Comparison of ENCODE assay signal across 22 mouse cellular contexts in the genomic region with DNA sequence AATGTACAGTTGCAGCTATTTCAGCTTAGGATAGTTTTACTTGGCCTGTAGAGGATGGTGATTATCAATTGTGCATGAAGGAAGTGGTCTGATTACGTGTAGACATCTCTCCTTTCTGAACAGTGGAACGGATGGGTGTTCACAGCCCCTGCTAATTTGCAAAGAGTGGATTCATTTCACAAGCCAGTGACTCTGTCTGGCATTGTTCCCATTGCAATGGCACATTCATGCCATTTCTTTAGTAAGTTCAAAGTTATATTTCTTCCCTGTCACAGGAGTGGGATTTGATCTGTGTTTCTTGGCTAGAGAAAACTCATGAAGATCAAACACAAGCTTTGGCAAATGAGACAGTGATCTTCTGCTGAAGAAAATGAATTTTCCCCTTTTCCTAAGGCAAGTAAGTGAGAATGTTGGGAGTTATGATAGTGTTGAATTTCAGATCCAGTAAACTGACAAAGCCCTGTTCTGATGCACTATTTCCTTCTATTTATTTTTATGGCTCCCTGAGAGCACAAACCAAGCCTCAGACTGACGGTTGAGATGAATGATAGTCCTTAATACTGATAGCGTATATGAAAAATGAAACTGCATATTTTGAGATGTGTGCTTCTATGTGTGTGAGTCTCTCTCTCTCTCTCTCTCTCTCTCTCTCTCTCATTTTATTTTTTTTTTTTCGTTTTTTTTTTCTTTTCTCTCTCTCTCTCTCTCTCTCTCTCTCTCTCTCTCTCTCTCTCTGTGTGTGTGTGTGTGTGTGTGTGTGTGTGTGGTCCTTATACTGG.
"Had no signal": no experiment of that assay in that cellular context is flagged by ENCODE, and none has a peak within 500 bp of the region (broad histone marks: within the 10 kb centered on the region; RNA-seq: fewer than 3 reads in every experiment).

No protein-coding gene starts in this region.

- H3K4me3 ChIP-seq: intestine, embryonic 15.5 days; limb, embryonic 12.5 days; limb, embryonic 15.5 days; lung, embryonic 15.5 days; midbrain, embryonic 12.5 days; midbrain, embryonic 15.5 days; neural tube, embryonic 12.5 days; neural tube, embryonic 15.5 days had no signal

- H3K36me3 ChIP-seq: intestine, embryonic 15.5 days; limb, embryonic 12.5 days; limb, embryonic 15.5 days; lung, embryonic 15.5 days; midbrain, embryonic 12.5 days; midbrain, embryonic 15.5 days; neural tube, embryonic 12.5 days; neural tube, embryonic 15.5 days had no signal

- H3K27me3 ChIP-seq: intestine, embryonic 15.5 days; limb, embryonic 12.5 days; limb, embryonic 15.5 days; lung, embryonic 15.5 days; midbrain, embryonic 12.5 days; midbrain, embryonic 15.5 days; neural tube, embryonic 12.5 days; neural tube, embryonic 15.5 days had no signal

- H3K9ac ChIP-seq: intestine, embryonic 15.5 days; limb, embryonic 12.5 days; limb, embryonic 15.5 days; liver, embryonic 14.5 days; liver, postnatal 0 days; lung, embryonic 15.5 days; midbrain, embryonic 12.5 days; midbrain, embryonic 15.5 days; neural tube, embryonic 12.5 days; neural tube, embryonic 15.5 days had no signal

- DNase-seq: kidney, adult 11 months; kidney, adult 9 months; kidney, postnatal 10 days; kidney, postnatal 4 days; layer of hippocampus, postnatal 36 days; left cerebral cortex, postnatal 4 days; liver, postnatal 0 days; lung, postnatal 14 days; lung, postnatal 4 days; right cerebral cortex, postnatal 25 days; thymus, adult 18-20 months; thymus, postnatal 36 days had no signal

- H3K4me1 ChIP-seq: intestine, embryonic 15.5 days; limb, embryonic 12.5 days; limb, embryonic 15.5 days; lung, embryonic 15.5 days; midbrain, embryonic 12.5 days; midbrain, embryonic 15.5 days; neural tube, embryonic 12.5 days; neural tube, embryonic 15.5 days had no signal

- H3K4me2 ChIP-seq: intestine, embryonic 15.5 days; limb, embryonic 12.5 days; limb, embryonic 15.5 days; liver, embryonic 11.5 days; lung, embryonic 15.5 days; midbrain, embryonic 12.5 days; midbrain, embryonic 15.5 days; neural tube, embryonic 12.5 days; neural tube, embryonic 15.5 days had no signal

- H3K9me3 ChIP-seq: intestine, embryonic 15.5 days; limb, embryonic 12.5 days; limb, embryonic 15.5 days; lung, embryonic 15.5 days; midbrain, embryonic 12.5 days; midbrain, embryonic 15.5 days; neural tube, embryonic 12.5 days; neural tube, embryonic 15.5 days had no signal

- H3K27ac ChIP-seq: intestine, embryonic 15.5 days; limb, embryonic 12.5 days; limb, embryonic 15.5 days; liver, embryonic 14.5 days; lung, embryonic 15.5 days; midbrain, embryonic 12.5 days; midbrain, embryonic 15.5 days; neural tube, embryonic 12.5 days; neural tube, embryonic 15.5 days had no signal

- ATAC-seq: intestine, embryonic 15.5 days; liver, postnatal 0 days; midbrain, embryonic 15.5 days had no signal
